Mouse (Mus musculus) cerebellum, postnatal 4 days (tissue): ENCODE results near the gene Ank3.
A peak's percentile ranks its signal among the peaks of the same experiment; 100 is the strongest.

Source experiments
- DNase-seq, 2 experiments: peaks; one replicate each; pipeline ENCODE4 v3.0.0; 2022; ENCODE audit warnings: low spot score in 2 of 2, mixed read lengths in 1 of 2

Gene Ank3

DNA sequence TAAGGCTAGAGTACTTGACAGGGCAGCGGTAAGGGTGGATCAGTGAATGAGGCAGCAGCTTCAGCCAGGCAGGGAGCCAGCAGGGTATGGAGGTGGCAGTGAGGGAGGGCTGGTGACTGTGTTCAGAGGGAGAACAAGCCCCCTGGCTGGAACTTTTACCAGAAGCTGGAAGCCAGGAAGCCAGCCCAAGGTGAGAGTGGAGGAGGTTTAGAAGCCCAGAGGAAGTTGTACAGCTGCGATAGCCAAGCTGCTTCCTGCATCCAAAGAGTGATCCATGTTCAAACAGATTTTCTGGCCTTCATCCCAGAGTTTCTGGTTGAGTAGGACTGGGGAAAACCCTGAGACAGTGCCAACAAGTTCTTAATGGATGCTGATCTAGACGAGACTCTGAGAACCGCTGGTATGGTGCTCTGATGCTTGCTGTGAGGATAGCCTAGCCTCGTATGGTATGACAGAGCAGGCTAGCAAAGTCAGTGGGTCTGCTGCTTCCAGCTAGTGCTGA lies 213.3 kb downstream of the Ank3 start:
- DNase-seq, result peak in 1 of 2 experiments; percentile 42

DNA sequence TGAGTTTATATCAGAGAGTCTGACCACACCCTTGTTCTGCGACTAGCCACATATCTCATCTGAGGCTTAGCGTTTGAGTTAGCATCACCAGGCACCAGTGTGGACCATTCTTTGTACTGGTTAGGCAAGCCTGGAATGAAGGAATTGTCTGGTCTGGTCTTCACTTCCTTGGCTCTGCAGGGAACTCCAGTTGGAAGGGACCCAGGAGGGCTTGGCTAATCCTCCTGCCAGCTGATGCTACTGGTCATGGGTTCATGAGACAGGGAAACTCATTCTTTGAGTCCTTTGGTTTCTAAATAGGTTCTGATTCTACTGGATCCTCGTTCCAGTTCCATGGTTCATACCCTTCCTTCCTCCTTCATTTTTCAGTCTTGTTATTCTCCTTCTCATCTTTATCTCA lies 218.4 kb downstream of the Ank3 start:
- DNase-seq, result no peak

DNA sequence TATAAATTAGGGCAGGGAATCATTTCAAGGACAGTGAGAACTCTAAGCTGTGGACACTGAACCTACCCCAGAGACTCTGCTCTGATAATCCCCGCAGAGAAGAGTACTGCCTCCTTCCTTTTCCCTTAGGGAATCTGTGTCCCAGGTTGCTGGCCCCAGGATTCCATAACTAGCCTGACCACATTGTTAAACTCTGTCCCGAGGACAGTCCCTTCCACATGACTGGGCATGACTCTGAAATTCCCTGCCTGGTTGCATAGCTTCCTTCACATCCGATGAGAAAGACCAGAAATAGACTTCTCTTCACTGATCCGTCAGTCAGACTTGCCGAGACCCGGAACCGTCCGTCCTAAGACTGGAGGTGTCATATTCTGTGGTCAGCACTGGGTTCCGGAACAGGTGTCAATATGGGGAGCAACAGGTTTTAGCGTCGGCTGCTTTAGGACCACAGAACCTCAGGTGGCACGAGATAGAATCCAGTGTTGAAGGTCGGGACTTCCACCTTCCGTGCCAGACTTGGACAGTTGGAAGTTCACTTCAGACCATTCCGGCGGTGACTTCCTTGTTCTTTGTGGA lies 219.1 kb downstream of the Ank3 start:
- DNase-seq, result no peak

DNA sequence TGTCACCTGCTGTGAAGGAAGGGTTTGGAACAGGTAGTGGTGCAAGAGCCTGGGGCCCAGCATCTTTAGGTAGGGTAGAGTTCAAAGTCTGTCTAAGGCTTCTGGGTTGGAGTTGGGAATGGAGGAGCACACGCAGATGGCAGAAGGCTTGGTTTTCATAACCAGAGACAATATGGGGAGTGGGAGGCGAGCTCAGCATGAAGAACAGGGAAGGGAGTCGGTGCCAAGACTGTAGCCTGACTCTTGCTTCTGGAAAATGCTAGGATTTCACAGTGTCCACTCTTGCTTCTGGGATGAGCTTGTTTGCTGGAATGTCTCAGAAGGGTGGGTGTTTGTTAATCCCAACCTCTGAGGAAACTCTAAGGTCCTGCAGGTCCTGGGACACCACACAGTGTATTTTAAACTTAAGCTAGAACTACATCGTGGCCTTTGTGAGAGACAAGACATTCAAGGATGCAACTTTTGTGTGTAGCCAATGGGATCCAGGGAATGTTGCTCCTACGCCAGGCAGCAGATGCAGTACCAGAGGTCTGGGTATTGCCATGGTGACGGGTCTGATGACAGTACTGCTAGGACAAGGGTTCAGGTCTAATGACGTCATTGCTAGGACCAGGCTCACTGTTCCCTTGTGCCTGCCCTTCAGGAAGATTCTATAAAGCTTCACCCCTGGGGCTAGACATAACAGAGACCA lies 222.3 kb downstream of the Ank3 start:
- DNase-seq, result no peak

DNA sequence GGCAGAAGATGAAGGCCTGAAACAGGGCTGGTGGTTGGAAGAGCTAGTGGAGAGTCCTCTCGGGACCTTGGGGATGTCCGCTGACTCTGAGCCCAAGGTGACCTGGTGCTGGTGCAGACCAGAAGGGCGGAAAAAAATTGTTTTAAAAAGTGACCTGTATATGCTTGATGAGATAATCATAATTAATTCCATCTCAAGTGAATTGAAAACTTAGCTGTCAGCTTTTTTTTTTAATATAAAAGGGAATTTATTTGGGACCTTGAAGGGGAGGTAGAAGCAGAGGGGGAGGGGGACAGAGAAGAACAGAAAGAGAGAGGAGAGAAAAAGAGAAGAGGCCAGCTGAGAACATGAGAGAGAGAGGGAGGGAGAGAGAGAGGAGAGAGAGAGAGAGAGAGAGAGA lies 229.2 kb downstream of the Ank3 start:
- no peak for DNase-seq

DNA sequence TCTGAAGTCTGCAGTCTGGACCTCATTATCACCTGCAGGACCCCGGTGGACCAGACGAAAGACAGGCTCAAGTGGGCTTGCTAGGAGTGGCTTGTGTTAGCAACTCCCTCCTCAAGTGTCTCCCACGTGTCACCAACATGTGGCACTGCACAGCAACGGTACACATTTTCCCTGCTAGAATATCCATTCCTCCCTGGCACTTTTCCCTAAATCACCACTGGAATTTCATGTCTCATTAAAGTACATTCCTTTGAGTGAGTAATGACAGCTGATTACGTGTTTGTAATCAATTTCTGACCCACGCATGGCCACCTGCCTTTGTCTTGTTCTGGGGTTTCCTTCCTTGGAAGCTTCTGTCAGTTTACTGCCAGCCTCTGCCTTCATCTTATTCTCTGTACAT lies 230.2 kb downstream of the Ank3 start:
- no peak for DNase-seq

DNA sequence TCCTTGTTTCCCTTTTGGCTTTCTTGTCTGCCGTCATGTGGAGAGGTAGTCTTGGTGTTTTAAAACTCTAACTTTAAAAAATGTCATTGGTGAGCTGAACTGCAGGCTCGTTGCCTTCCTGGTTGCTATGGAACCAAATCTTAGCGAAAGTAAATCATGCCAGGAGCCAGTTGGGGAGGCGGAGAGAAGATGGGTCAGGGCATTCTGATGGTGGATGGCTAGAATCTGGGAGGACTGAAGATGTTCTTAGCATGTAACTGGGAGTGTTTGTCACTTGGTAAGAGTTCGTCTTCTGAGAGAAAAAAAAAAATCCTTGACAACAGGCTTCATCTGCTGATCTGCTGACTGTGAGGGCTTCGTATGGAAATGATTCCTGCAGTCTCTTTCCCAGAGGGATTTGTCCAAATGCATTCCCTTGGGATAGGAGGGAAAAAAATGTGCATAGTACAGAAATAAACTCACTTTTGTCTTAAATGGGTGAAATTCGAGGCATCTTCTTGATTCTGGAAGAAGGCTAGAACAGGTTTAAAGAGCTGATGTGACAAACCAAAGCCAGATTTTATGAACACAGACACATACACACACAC lies 232.3 kb downstream of the Ank3 start:
- no peak for DNase-seq

DNA sequence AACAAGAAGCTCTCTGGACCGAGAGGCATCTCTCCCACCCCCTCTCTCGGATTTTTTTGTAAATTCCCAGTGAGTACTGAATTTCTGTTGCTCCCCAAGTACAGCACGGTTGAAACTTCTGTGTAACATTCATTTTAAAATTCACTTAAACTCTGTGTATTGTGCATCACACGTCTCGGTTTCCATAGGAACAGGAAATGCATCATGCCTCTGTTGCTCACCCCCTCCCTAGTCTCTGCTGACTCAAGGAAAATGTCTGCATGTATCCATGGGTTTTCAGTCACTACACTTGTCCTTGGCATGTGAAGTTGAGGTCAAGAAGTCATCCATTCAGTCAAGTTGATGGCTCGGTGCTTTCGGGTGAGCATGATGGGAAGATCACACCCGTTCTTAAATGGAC lies 234.3 kb downstream of the Ank3 start:
- DNase-seq, result no peak

DNA sequence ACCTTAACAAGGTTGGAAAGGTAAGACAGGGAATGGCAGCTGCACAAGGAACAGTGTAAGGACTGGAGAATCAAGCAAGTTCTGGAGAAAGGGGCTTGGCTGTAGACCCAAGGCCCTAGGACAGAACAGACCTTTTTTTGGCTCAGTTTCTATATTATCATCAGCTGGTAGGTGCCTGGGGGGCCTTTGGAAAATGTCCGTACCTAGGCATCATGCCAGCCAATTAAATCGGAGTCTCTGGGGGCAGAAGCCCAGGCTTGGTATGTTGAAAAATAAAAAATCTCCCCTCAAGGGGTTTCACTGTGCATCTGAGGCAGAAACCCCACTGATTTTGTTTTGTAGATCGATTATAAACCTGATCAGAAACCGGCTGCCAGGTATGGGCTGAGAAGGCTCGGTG lies 236.3 kb downstream of the Ank3 start:
- DNase-seq, result no peak

DNA sequence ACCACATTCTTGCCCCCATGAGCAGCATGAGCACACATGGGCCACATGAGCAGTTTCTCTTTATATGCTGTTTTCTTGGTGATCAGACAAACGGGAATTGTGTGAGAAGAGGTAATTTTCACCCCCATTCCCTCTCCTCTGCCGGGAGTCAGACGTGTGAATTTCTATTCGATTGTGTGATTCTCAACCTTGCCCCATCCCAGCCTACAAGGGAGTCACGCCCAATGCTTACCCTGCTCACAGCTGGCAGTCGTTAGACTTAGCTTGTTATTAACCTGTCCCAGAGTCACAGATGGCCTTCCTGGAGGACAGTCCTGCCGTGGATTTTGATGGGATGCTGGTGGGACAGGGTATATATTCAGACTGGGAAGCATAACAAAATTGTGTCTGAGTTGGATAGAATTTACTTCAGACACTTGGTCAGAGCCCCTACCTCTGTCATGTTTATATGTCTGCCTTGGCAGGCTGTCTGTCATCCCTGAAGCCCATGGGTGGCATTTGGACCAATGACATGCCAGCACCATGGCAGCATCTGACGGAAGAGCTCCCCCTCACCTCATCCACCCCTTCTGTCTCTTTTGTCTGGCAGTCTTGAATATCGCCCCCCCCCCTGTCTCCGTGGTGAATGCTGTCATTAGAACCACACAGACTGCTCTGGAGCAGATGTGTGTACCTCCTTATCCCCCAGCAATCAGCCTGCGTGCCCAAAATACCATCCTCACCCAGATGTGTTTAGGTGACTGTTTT lies 237.5 kb downstream of the Ank3 start:
- no peak for DNase-seq

DNA sequence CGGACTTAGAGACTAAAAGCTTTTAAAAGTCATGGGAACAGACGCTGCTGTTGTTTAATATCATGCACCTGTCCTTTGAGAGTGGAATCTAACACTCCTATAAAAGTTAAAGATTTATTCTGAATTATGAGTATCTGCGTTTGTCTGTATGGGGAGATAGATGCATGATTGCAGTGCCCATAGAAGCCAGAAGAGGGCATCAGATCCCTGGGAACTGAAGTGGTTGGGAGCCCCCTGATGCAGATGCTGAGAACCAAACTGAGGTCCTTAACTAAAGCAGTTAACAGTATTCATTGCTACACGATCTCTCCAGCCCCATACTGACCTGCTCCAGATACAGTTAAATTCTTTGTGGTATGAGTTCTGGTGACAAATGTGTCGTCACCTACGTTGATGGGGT lies 240.6 kb downstream of the Ank3 start:
- DNase-seq, result no peak

DNA sequence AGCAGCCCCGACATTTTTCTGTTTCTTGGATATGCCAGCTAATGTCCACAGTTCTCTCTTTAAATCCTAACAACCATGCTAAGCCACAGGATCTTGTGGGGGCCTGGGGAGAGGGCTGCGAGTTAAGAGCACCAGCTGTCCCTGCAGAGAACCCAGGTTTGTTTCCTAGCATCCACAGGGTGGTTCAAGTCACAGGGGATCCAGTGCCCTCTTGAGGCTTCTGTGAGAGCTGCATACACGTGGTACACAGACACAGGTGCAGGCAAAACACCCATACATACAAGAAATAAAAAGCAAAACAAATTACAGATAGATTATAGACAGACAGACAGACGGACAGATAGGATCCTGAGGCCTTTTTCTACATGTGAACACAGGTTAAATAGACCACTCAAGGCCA lies 242.0 kb downstream of the Ank3 start:
- no peak for DNase-seq

DNA sequence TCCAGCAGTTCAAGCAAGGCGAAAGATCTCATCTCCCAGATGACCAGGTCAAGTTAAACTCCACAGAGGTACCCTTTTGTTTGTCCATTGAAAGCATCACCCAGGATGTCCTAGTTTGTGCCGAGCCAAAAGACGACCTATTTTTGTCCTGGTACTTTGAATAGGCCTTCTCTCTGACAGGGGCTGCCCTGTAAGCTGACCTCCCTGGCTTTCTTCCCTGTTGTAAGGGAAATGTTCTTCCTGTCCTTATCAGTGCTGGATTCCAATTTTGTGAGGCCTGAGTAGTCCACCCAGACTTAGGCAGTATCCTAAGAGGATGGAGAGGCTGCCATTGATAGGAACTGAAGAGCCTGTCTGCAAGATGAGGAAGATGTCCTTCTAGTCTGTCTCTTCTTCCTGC lies 244.9 kb downstream of the Ank3 start:
- DNase-seq, result no peak

DNA sequence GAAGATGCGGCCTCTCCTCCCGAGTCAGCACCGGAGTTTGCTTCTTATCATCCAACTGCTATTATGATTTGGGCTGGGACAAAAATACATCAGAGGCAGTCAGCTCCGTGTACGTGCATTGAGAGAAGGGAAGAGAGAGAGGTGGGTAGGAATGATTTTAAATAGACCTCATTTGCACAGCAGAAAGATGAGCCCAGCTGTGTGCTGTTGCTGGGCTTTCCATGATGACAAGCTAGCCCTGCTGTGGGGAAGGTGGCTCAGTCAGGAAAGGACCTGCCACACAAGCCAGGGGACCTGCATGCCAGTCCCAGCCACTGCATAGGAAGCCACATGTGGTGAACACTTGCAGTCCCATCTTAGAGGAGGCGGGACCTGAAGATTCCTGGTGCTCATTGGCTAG lies 245.4 kb downstream of the Ank3 start:
- no peak for DNase-seq

DNA sequence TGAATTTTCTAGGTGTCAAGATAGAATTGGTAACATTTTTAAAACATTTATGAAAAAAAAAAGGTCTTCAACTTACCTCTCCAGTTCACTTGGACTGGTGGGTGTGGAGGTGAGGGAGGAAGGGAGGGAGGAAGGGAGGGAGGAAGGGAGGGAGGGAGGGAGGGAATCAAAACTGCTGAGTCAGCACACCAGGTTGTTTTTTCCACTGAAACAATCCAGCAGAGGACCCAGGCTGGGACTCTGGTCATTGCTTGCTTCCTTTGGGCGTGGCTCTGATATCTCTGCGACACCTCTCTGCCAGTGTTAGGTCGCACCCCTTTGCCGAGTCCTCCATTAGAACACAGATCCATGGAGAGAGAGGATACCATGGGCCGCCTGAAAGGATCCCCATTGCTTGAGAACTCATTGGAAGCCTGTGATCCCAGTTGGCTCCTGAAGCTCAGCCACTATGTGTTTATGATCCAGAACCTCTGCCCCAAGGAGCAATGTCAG lies 246.8 kb downstream of the Ank3 start:
- DNase-seq, result no peak

DNA sequence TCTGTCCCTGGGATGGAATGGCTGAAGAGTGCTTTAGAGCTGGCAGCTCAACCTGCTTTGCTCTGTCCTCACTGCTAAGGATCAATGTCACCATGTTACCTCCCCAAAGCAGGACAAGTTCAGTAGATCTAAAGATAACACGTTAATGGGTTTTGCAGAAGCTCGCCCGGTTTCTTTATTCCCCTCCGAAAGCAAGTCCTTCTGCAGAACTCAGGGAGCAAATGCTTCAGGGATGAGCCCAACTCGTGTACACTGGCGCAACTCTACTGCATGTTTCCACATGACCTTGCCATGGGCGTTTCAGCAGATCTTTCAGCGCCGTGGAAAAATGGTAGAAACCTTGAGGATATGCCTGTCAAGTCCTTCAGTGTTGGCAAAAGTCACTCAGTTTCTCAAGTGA lies 247.4 kb downstream of the Ank3 start:
- no peak for DNase-seq

DNA sequence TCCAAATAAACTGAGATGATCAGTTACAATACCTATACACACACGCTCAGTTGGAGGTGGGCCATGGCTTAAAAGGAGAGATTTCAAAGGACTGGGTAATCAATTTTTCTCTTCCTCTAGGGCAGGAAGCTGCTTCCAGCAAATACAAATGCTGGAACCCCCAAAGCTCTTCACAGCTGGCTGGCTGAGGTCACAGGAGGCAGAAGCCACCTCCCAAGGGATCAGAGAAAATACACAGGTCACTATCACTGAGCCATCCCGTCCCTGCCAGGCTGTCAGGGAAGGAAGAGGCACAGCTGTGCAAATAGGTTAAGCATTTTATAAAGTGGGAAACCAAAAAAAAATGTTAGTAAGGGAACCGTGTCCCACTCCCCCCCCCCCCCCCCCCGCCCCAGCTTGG lies 251.5 kb downstream of the Ank3 start:
- no peak for DNase-seq

DNA sequence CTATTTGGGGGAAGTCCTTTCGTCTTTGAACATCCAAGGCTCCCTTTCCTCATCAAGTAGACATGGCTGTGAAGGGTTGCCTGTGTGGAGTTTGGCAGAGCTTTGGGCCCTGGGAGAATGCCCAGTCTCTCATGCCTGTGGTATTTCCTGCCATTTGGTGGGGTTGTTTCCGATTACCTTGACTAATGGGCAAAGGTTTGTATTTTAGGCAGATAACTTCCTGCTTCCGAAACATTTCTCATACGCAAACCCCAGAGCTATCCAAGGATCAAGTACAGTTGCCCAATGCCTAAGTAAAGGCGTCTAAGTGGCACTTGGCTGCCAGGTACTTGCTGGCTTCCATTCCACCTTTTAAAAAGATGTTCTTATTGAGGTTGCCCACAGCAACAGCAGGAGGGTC lies 254.1 kb downstream of the Ank3 start:
- DNase-seq, result no peak

DNA sequence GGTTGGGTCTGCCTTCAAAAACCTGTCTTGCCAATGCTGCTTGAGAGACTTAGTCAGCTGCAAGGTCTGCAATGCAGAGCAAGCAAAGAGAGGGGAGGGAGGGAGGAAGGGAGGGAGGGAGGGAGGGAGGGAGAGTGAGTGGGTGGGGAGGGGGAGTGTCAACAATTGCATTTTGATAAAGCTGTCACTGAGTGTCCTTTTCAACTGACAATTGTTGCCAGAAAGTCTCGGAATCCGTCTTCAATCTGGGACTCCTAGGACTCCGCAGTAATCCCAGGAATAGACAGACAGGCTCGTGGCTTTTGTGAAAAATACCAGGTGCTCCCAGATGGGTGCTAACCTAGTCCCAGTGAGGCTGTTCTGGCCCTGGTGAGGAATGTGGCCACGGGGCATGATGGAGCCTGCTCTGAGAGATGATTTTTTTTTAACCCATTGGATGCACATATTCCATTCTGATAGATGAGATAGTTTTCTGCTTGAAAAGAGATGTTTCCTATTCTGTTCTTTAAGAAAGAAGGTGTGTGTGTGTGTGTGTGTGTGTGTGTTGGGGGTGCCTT lies 254.6 kb downstream of the Ank3 start:
- no peak for DNase-seq

DNA sequence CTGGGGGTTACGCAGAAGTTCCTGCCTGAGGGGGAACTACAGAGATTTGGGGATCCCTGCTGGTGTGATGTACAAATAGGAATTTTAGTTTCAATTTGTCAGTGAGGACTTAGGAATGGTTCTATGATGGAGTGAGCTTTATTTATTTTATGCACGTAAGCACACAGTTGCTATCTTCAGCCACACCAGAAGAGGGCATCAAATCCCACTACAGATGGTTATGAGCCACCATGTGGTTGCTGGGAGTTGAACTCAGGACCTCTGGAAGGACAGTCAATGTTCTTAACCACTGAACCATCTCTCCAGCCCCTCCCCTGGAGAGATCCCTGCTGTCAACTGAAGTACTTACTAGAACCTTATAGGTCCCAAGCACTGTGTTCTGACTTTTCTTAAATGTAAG lies 255.6 kb downstream of the Ank3 start:
- DNase-seq, result no peak

DNA sequence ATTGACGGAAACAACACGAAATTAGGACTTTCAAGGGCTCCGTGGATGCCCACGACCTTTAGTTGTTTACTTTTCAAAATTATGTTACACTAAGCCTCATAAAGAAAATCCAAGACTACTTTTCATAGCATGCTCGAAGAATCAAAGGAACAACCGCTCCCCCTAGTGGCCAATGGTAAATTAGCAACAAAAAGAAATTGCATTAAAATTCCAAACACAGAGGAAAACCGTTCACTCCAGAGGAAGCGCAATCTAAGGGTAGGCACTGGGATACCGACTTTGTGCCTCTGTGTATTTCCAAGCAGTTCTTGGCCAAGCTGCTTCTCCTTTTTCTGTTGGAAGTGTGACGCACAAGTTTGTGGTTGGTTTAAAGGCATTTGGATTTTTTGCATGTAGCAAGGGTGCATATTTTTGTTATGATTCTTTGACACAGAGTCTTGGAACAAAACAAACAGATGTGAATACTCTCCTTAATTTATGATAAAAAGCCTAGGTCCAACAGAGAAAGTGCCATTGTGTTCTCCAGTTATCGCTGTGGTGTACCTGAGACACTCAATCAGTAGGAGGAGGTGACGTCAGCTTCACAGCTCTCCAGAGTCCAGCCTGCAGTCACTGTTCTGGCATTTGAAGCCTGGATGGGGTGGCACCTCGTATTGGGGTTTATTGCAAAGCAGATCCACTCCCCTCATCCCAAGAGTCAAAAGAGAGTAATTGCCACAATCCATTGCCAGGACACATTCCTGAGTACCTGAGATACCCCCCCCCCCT lies 256.5 kb downstream of the Ank3 start:
- DNase-seq, result peak in 1 of 2 experiments; percentile 57
